Mouse (Mus musculus) ZHBTc4 (cell line): Measurements from ENCODE around the gene Scrn1.
A peak's percentile ranks its signal among the peaks of the same experiment; 100 is the strongest.

Experiments
- DNase-seq: peaks from one replicate; pipeline ENCODE4 v3.0.0-alpha.2; 2011; ENCODE audit warnings: low read depth, low spot score

Scrn1 gene

DNA sequence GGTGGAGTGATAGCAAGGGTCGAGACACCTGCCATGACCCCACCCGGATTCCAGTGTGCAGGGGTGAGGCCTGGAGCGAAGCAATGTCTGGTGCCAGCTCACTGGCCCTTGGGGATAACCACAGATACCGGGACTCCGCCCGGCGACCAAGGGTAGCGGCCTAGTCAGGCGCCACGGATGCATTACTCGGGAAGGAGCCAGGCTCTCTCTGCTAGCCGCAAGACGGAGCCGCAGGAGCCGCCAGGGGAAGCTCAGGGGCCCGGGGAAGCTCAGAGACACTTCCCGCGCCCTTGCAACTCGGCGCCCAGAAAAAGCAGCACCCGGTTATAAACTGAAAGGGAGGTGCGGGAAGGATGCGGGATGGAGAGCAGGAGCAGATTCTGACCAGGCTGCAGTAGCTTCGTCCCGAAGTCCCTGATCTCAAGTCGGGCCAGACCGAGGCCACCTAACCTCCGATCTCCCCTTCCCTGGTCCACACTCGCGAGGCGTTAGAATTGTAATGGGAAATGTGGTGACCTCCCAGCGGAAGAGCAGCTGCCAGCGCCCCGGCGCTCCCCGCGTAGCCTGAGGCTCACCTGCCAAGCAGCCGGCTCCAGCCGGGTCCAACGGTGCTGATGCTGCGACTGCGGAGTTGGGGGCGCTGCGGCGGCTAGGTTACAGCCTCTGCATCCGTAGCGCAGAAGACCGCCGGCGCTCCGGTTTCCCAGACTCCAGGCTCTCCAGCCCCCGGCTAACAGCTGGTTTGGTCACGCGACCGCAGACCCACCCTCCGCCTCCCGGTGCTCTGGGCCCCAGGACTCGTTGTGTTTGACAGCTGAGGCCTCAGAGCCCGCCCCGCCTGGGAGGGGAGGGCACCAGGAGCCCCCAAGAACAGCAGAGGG lies at the start of gene Scrn1:
Gene Scrn1, minus strand, starts transcription at position 825 of the 881 bp plus-strand sequence.
- peak; percentile 81 for DNase-seq

GRCm38 (mm10) chr6:54606241-54606640 lies 40.0 kb upstream of the Scrn1 start:
- DNase-seq = no peak

- no peak for DNase-seq
These were observed 37.9 kb upstream of the Scrn1 start for GRCm38 (mm10) chr6:54604001-54604715.

DNA sequence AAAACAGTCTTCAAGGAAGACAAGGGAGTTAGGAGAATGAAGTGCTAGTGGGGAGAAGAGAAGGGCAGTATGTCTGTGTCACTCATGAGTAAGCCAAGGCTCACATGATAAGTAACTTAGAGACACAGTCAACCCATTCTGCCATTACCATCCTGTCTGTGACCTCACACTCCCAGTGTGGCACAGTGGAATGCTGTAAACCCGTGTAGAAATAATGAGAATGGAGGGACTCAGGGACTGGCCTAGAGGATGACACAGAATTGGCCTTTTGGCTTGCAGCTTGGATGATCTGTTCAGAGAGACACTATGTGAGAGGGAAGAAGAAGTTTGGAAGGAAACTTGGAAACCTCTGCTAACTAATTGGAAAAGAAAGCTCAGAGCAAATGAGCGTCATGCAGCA lies 36.6 kb upstream of the Scrn1 start:
- no peak for DNase-seq

DNA sequence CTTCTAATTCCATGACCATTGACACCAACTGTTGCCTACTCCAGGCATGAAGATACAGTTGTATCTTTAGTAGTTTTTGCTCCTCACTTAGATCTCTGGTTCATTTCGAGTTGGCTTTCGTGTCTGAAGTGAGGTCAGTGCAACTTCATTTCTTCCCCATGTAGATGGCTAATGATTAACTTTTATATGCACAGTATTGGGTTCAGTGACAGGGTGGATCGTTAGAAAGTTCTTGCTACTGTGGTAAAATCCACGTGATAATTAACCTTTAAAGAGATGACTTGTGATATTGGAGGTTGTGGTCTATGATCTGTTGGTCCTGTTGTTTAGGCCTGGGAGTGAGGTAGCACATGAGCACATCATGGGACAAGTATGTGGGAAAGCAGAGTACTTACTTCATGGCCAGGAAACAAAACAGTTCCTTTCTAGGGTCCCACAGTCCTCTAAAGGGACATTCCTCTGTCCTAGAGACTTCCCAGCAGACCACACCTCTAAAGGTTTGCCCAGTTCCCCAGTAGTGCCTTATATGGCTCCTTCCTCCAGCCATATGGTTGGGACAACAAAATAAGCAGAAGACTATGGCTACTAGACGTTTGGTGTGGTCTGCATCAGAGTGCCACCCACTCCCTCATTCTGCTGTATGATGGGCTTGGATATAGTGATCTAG lies 34.5 kb upstream of the Scrn1 start:
- DNase-seq = no peak

DNA sequence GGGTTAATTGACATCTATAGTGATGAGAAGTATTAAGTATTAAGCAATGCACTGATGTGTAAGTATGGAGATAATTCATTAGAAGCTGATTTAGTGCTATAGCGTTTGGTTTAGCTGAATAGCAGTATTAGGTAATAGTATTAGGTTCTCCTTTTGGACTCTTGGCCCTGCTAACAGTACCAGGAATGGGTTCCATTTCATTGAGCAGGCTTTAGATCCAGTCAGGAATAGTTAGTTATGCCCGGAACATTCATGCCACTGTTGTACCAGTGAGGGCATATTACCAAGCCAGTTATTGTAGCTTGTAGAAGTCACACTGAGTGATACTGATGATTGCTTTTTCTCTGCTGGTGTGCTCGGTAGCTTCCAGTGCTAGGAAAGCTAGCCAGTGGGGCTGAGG lies 31.4 kb upstream of the Scrn1 start:
- no peak for DNase-seq

- DNase-seq = no peak
These were observed 30.9 kb upstream of the Scrn1 start, which contains the start of gene Fkbp14 for GRCm38 (mm10) chr6:54597208-54597607. Gene Fkbp14, minus strand, starts transcription at chr6:54597308.

- DNase-seq = peak; percentile 48
These were observed 29.1 kb upstream of the Scrn1 start for GRCm38 (mm10) chr6:54595330-54595878.

- peak; percentile 95 for DNase-seq
These were observed 28.4 kb upstream of the Scrn1 start, which contains the start of gene Plekha8 for GRCm38 (mm10) chr6:54594469-54595329. Gene Plekha8, plus strand, starts transcription at chr6:54595111.

DNA sequence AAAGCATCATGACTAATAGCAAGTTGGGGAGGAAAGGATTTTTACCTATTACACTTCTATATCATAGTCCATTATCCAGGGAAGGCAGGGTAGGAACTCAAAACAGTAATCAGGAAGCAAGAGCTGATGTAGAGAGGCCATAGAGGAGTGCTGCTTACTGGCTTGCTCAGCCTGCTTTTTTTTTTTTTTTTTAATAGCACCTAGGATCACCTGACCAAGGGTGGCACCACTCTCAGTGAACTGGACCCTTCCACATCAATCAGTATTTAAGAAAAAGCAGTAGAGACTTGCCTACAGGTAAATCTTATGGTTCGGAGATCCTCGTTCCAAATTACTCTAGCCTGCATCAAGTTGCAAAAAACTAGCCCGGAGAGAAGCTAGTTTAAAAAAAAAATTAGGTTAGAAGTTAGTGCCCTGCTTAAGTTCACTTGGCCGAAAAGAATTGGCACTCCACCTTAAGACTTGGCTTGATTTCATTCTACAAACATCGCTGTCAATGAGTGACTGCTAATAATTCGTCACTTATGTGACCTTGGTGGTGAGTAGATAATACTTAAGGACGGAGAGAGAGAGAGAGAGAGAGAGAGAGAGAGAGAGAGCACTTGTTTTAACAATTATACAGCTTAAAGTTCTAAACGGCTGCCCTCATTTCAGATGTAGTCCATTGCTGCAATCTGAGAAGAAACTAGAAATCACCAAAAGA lies 27.6 kb upstream of the Scrn1 start:
- no peak for DNase-seq

DNA sequence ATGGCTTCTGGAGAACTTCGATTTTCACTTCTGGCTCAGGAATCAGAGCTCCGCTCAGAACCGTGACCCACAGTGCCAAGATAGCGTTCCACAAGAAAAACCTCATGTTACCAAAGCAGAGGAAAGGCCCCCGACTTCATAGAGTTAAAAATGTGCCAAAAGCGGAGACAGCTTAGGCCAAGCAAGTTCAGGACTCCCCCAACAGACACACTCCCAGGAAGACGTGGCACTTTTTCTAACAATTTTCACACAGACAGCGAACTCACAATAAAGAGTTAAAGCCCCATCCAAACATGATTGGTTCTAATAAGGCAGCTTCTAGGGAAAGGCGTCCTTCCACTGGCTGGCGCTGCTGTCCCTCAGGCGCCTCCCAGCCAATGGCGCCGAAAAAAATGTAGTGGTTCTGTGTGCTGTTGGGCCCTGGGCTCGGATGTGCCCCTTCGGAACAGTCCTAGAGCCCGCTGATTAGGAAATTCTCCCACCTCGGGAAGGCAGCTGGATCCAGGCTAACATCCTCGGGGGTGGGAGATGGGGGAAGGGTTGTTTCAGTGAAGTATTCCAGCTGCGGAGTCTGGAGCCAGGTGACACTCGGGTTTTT lies 26.7 kb upstream of the Scrn1 start:
- DNase-seq = peak; percentile 91

- DNase-seq = no peak
These were observed 25.5 kb upstream of the Scrn1 start for GRCm38 (mm10) chr6:54591778-54592177.

DNA sequence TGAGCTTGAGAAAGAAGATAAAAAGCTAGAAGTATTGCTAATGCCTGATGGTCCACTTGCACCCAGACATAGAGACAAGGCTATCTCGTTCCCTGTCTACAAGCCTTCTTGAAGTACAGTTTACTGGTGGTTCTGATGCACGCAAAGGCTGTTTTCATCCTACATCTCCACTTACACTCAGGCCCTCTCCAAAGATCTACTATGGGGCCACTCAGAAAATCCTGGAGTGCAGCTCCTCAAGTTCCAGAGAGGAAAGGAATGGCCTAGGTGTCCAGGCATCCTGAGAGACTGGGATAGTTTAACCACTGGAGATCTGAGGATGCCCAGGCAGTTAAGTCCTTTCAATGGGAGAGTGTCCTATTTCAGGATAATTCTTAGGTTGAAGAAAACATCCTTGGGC lies 24.4 kb upstream of the Scrn1 start:
- no peak for DNase-seq

GRCm38 (mm10) chr6:54588212-54588611 lies 21.9 kb upstream of the Scrn1 start:
- peak; percentile 73 for DNase-seq

DNA sequence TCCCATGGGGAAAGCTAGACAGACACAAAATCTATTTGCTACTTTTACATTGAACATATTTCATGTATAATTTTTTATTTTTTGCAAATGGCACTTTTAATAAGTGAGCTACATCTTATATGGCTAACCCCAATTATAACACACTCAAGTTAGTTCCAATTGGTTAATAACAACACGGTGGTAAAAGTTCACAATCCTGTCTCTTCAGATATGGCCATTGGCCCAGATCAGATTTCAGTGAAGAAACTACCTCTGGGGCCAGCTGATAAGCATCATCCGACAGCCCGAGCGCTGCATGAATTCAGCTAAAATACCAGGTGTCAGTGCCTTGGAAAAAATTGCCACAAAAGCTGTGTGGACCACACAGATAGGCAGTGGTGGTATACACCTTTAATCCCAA lies 21.4 kb upstream of the Scrn1 start:
- DNase-seq = no peak

- DNase-seq = no peak
These were observed 20.6 kb upstream of the Scrn1 start for GRCm38 (mm10) chr6:54586911-54587310.

DNA sequence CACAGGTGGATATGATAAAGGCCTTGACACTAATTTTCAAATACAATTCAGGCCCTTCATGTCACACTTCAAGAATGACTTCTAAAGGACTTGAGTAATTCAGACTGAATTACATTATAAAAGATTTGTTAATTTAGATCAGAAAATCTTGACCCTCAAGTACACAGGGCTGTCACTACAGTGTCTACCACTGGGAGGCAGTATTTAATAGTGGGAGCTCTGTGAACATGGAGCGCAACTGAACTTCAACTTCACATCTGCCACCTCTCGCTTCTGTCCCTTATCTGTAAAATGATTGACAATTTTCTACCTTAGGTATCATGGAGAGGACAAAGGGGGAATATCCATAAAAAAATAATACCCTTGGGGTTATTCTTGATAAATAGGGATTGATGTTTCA lies 19.9 kb upstream of the Scrn1 start:
- peak; percentile 72 for DNase-seq

DNA sequence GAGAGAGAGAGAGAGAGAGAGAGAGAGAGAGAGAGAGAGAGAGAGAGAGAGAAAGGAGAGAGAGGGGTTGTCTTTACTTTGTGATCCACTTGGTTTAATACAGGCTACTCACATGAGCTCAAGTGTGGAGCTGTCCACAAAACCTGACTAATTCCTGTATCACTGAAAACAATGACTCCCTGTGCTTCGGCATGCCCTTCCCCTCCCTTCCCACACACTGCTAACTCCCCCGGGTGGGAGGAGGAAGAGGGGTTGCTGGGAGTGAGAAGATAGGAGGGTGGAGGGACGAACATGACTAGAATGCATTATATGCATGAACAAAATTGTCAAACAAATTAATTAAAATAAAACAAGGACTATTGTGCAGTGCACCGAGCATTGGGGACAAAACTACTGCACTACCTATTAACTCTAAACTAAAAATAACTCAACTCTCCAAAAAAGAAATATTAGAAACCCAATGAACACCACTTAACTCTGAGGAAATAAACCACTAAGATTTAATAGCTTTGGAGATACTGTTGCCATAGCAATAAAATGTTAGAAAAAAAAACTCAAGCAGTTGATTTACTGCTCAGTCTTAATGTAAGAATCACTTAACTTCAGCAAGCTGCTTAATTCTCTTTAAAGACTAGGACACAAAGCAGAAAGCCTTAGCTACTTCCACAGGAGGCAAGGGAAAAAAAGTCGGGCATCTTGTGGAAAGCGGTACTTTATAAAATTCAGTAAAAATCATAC lies 7.1 kb upstream of the Scrn1 start:
- DNase-seq = no peak

GRCm38 (mm10) chr6:54569776-54570175 lies 3.5 kb upstream of the Scrn1 start:
- DNase-seq = no peak
